Mouse (Mus musculus): Measurements from ENCODE around the gene Prrc2c. TPM values are rescaled to one million over a fixed set of nuclear protein-coding genes. Genes with fewer than 3 reads are reported as not detected.

Gene Prrc2c
- polyA plus RNA-seq, 1 experiment = 32.5 TPM

GRCm38 (mm10) chr1:162739831-162740394, 443 bp downstream of the Prrc2c start:
- Histone ChIP-seq H3K4me3 (replicated peaks; ENCODE audit: extremely low read depth, low read depth, low read length) (peak overlapping the region; percentile 88), H3K4me1 (ENCODE audit: control insufficient read depth, insufficient read depth, low read length) (peaks cover 23% of the 10 kb centered on the region)
- no peak for DNase-seq
- under 1% methylated on average over 58 of the region's 58 CpGs for WGBS
- TF ChIP-seq POLR2A (IDR thresholded peaks at IDR 0.05; ENCODE audit: borderline replicate concordance, extremely low read depth, low read depth, low read length) (no peak), CTCF (IDR thresholded peaks at IDR 0.05; ENCODE audit: insufficient read depth, low read length) (no peak)

- no peak for TF ChIP-seq POLR2A (IDR thresholded peaks at IDR 0.05; ENCODE audit: borderline replicate concordance, extremely low read depth, low read depth, low read length)
- no peak for TF ChIP-seq CTCF (IDR thresholded peaks at IDR 0.05; ENCODE audit: insufficient read depth, low read length)
- peaks cover 23% of the 10 kb centered on the region for H3K4me1 ChIP-seq (ENCODE audit: control insufficient read depth, insufficient read depth, low read length)
- no peak for DNase-seq
- peak overlapping the region; percentile 88 for H3K4me3 ChIP-seq (replicated peaks; ENCODE audit: extremely low read depth, low read depth, low read length)
- under 1% methylated on average over 10 of the region's 10 CpGs for WGBS
Observed at GRCm38 (mm10) chr1:162739406-162739805, 950 bp downstream of the Prrc2c start.

GRCm38 (mm10) chr1:162738472-162738871, 1.9 kb downstream of the Prrc2c start:
- DNase-seq = no peak
- WGBS = 5% methylated on average over 2 of the region's 2 CpGs
- Histone ChIP-seq H3K4me1 (ENCODE audit: control insufficient read depth, insufficient read depth, low read length) (peaks cover 23% of the 10 kb centered on the region), H3K4me3 (replicated peaks; ENCODE audit: extremely low read depth, low read depth, low read length) (peak overlapping the region; percentile 33)
- no peak for TF ChIP-seq POLR2A (IDR thresholded peaks at IDR 0.05; ENCODE audit: borderline replicate concordance, extremely low read depth, low read depth, low read length)
- TF ChIP-seq CTCF (IDR thresholded peaks at IDR 0.05; ENCODE audit: insufficient read depth, low read length) = no peak

- TF ChIP-seq CTCF (IDR thresholded peaks at IDR 0.05; ENCODE audit: insufficient read depth, low read length) = no peak
- no peak for TF ChIP-seq POLR2A (IDR thresholded peaks at IDR 0.05; ENCODE audit: borderline replicate concordance, extremely low read depth, low read depth, low read length)
- no peak overlapping the region for H3K4me3 ChIP-seq (replicated peaks; ENCODE audit: extremely low read depth, low read depth, low read length)
- DNase-seq = no peak
- peaks cover 25% of the 10 kb centered on the region for H3K4me1 ChIP-seq (ENCODE audit: control insufficient read depth, insufficient read depth, low read length)
- 47% methylated on average over 4 of the region's 4 CpGs for WGBS
Observed at GRCm38 (mm10) chr1:162735084-162735483, 5.3 kb downstream of the Prrc2c start.

GRCm38 (mm10) chr1:162734283-162734682, 6.1 kb downstream of the Prrc2c start:
- 67% methylated on average over 1 of the region's 1 CpGs for WGBS
- no peak overlapping the region for H3K4me3 ChIP-seq (replicated peaks; ENCODE audit: extremely low read depth, low read depth, low read length)
- TF ChIP-seq POLR2A (IDR thresholded peaks at IDR 0.05; ENCODE audit: borderline replicate concordance, extremely low read depth, low read depth, low read length) (no peak), CTCF (IDR thresholded peaks at IDR 0.05; ENCODE audit: insufficient read depth, low read length) (no peak)
- no peak for DNase-seq
- H3K4me1 ChIP-seq (ENCODE audit: control insufficient read depth, insufficient read depth, low read length) = peaks cover 25% of the 10 kb centered on the region

- Histone ChIP-seq H3K4me1 (ENCODE audit: control insufficient read depth, insufficient read depth, low read length) (peaks cover 18% of the 10 kb centered on the region), H3K4me3 (replicated peaks; ENCODE audit: extremely low read depth, low read depth, low read length) (no peak overlapping the region)
- 78% methylated on average over 4 of the region's 4 CpGs for WGBS
- no peak for TF ChIP-seq CTCF (IDR thresholded peaks at IDR 0.05; ENCODE audit: insufficient read depth, low read length)
- no peak for TF ChIP-seq POLR2A (IDR thresholded peaks at IDR 0.05; ENCODE audit: borderline replicate concordance, extremely low read depth, low read depth, low read length)
- no peak for DNase-seq
Observed at GRCm38 (mm10) chr1:162732041-162732440, 8.3 kb downstream of the Prrc2c start.

- TF ChIP-seq CTCF (IDR thresholded peaks at IDR 0.05; ENCODE audit: insufficient read depth, low read length) = no peak
- no peak for DNase-seq
- 75% methylated on average over 2 of the region's 2 CpGs for WGBS
- H3K4me1 ChIP-seq (ENCODE audit: control insufficient read depth, insufficient read depth, low read length) = peaks cover 8% of the 10 kb centered on the region
- H3K4me3 ChIP-seq (replicated peaks; ENCODE audit: extremely low read depth, low read depth, low read length) = no peak overlapping the region
Observed at GRCm38 (mm10) chr1:162729436-162729835, 10.9 kb downstream of the Prrc2c start.

GRCm38 (mm10) chr1:162727981-162728380, 12.4 kb downstream of the Prrc2c start:
- DNase-seq = no peak
- whole genome bisulfite sequencing = 68% methylated on average over 6 of the region's 6 CpGs
- Histone ChIP-seq H3K4me3 (replicated peaks; ENCODE audit: extremely low read depth, low read depth, low read length) (no peak overlapping the region), H3K4me1 (ENCODE audit: control insufficient read depth, insufficient read depth, low read length) (peaks cover 8% of the 10 kb centered on the region)
- TF ChIP-seq CTCF (IDR thresholded peaks at IDR 0.05; ENCODE audit: insufficient read depth, low read length) (no peak), POLR2A (IDR thresholded peaks at IDR 0.05; ENCODE audit: borderline replicate concordance, extremely low read depth, low read depth, low read length) (no peak)

GRCm38 (mm10) chr1:162723610-162724009, 16.7 kb downstream of the Prrc2c start:
- DNase-seq = no peak
- TF ChIP-seq CTCF (IDR thresholded peaks at IDR 0.05; ENCODE audit: insufficient read depth, low read length) = no peak
- TF ChIP-seq POLR2A (IDR thresholded peaks at IDR 0.05; ENCODE audit: borderline replicate concordance, extremely low read depth, low read depth, low read length) = no peak
- peaks cover 5% of the 10 kb centered on the region; the same call in 1 of the 2 replicates for H3K4me1 ChIP-seq (ENCODE audit: control insufficient read depth, insufficient read depth, low read length)
- H3K4me3 ChIP-seq (replicated peaks; ENCODE audit: extremely low read depth, low read depth, low read length) = no peak overlapping the region

- no peak overlapping the region for H3K4me3 ChIP-seq (replicated peaks; ENCODE audit: extremely low read depth, low read depth, low read length)
- H3K4me1 ChIP-seq (ENCODE audit: control insufficient read depth, insufficient read depth, low read length) = no peaks in the 10 kb centered on the region
- 84% methylated on average over 2 of the region's 2 CpGs for WGBS
- DNase-seq = no peak
- TF ChIP-seq POLR2A (IDR thresholded peaks at IDR 0.05; ENCODE audit: borderline replicate concordance, extremely low read depth, low read depth, low read length) (no peak), CTCF (IDR thresholded peaks at IDR 0.05; ENCODE audit: insufficient read depth, low read length) (no peak)
Observed at GRCm38 (mm10) chr1:162720645-162721044, 19.7 kb downstream of the Prrc2c start.
